Mouse (Mus musculus) left cerebral cortex, adult 8-10 months (tissue): ENCODE results near the gene Slc6a11. TPM values are rescaled to one million over a fixed set of nuclear protein-coding genes. Genes with fewer than 3 reads are reported as not detected.
A peak's percentile ranks its signal among the peaks of the same experiment; 100 is the strongest.

ENCODE experiments used
- DNase-seq, 2 experiments: peaks; one replicate each; pipeline ENCODE4 v3.0.0; 2022; ENCODE audit warnings: low spot score in 2 of 2
- total RNA-seq, 4 experiments: library from RNA; stranded (reverse); gene quantifications; 2 replicates each; pipeline ENCODE4 v1.2.4; 2022

Gene Slc6a11
- total RNA-seq, 4 experiments from 2014 or later, result 103 to 112 (median 104) TPM

DNA sequence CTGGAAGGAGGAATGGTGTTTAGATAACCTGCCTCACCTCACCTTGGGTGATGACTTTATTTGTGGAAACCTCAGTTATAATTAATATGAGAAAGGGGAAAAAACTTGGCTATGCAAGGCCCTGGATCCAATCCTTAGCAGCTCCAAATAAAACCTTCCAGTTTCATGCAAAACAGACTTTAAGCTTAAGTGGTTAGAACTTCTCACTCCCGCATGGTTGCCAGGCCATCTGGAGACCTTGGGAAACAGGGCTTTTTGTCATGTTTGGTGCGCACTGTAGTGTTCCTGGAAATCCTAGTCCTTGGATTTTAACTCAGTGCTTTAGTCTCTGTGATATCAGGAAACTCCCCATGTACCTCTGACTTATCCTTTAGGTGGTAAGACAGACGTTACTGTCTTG lies 47.1 kb downstream of the Slc6a11 start:
- DNase-seq, result no peak

DNA sequence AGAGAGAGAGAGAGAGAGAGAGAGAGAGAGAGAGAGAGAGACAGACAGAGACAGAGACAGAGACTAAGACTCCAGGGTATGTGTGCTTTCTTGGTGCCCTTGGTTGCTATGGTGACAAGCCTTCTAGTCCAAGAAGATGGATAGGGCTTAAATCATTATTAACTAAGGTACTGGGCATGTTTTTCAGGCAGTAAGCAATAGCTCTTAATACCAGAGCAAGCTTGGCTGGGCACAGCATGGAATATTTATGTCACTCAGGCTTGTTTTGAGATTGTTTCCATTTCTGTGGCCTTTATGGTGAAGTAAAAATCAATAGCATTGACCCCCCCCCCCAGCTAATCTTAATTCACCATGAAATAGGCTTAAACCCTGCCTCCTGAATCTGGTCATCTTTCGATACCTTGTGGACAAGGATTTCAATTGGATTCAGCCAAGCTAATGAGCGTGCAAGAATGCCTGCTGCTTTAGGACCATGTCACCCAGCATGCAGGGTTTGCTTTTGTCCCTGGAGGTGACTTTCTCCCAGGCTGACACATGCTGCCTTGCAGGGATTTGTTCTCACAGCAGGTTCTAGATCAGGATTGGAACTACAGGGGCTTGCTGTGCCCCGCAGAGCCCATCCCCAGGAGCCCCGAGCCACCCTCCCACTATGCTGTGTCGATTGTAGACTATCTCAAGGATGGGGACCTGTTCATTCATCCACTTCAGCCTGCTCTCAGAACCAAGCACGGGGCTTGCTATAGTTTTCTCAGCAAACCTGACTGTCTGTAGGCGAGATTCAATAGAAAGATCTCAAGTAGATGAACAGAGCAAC lies 51.5 kb downstream of the Slc6a11 start:
- DNase-seq, result no peak

DNA sequence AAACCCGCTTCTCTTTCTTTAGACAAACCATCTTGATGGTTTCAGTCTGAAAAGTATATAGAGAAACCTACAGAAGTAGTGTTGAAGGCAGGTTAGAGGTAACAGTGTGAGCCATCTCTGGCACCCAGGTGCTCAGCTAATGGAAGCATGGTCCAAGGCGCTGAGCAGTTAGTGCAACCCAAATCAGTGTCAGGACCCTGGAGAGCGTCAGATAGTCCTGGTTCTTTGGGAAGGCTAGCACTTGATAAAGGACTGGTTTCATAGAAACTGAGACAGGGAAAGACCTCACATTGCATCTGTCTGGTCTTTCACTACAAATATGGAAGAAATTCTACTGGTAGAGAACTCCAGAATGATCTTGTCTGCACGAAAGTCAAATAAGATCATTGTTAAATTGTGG lies 56.1 kb downstream of the Slc6a11 start:
- DNase-seq, result no peak

DNA sequence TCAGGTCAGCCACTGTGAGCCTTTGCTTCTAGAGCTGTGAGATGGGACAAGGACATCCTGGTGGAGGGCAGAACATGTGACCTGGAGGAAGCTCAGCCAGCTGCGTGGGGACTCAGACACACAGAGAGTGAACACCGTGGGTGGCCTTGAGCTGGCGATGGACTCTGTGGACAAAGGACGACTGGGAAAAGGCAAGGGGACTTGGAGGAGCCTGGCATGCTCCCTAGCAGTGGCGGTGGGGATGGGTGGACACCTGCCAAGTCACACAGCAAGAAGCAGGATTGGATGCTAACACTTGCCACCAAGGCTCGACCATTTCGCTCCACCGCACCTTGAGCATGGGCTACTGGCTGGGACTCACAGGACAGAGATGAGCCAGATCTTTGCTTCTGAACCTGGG lies 57.8 kb downstream of the Slc6a11 start:
- DNase-seq, result peak in 1 of 2 experiments; percentile 39

DNA sequence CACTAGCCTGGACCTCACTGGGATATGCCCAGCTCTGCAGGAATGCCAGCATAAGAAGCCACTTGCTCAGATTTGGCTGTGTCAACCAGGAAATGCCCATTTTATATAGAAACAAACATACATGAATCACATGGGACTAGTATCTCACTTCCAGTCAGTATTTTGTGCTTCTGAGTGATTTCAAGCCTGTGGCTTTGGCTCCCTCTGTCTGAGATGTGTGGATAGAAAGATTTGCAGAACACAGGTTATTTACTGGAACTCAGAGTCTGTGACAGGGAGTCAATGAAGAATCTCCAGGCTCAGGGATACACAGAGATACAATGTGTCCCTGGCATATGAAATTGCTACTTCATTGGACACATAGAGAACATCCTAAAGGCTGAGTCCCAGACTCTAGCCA lies 65.0 kb downstream of the Slc6a11 start:
- DNase-seq, result no peak

DNA sequence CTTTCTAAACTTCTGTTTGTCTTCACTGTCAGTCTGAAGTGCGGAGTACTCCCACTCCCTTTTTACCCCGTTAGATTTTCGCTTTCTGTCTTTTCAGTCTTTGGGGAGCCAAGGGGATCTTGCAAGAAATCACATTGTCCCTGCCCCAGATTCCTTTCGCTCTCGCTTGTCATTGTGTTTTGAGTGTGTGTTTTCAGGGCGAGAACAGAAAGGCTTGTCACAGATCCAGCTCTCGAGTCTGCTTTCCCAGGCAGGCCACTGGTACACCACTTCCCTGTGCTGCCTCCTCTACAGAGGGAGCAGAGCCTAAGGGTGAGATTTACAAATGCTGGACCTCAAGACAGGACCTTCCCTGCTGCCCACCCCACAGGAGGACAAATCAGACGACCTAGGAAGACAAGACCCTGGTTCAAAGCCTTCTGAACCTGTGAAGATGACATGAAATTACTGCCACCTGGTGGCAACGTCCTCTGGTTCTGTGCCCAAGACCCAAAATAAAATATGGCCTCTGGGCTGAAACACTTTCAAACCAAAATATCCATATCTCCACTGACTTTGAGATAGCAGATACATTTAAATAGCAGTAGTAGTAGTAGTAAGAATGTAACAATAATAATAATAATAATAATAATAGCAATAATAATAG lies 68.3 kb downstream of the Slc6a11 start:
- no peak for DNase-seq

DNA sequence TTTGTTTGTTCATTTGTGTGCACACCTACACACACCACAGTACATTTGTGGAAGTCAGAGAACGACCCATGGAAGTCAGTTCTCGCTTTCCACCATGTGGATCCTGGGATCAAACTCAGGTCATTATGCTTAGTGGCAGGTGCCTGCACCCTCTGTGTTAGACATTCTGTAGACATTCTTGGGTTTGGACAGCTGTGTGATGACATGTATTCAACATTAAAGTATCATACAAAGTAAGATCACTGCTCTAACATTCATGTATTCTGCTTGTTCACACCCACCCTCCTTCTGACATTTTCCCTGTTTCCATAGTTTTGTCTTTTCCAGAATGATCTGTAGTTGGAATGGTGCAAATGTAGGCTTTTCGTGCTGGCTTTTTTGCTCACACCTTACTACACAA lies 73.5 kb downstream of the Slc6a11 start:
- no peak for DNase-seq

DNA sequence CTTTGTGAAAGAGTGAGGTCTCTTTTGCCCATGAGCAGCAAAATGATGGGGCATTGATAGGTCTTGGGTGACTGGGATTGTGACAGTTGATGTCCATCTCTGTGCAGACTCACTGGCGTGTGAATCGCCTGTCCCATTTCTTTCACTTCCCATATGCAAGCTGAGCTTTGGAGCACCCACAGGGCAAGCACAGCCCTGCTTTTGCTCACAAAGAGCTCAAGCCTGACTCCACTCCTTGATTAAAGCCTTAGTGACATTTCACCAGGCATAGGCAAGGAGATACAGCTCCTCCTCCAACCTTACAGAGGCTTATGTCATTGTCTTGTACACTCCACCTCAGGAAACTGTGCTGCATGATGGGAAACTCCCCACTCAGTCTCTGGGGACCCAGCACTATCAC lies 77.3 kb downstream of the Slc6a11 start:
- no peak for DNase-seq

DNA sequence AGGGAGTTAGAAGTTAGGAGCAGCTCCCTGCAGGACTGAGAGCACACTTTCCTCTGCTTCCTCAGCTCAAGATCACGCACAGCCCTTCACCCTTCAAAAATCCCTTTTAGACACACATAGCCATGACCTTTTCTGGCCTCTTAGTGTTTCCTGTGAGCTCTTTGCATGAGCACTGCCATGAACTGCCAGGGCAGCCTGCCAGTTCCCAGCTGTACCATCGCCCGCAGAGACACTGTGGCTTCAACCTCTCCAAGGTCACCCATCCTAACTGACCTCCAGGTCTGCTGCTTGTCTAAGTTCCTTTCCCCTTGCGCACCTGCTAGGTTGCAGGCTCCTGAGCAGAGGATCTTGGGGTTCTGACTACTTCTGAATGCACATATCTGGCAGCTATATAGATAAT lies 83.4 kb downstream of the Slc6a11 start:
- no peak for DNase-seq

DNA sequence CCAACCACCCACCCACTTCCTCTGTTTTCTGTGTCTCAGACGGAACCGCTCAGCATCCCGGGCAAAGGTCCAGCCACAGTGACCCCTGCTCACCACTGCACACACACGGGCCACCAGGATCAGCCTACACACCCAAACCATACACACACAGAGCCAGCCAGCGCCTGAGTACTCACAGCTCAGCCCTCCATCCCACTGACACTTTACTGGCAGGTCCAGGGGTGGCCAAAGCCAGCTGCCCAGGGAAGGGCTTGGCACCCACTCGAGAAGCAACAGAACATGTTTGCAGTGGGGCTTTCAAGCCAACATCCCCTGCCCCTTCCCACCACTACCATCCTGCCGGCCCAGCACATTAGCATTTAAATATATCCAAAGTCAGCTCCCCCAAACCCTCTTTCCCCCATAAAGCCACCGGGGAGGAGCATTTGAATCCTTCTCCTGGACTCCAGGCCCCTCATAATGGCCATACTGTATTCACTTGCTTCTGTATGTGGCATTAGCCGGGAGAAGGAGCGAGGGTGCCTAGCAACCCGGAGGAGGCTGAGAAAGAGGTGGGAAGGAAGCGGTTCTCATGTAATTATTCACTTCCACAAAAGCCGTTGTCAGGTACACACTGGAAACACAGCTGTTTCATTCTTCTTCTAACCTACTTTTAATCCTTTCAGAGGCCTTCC lies 85.8 kb downstream of the Slc6a11 start:
- DNase-seq, result peak in 1 of 2 experiments; percentile 55

DNA sequence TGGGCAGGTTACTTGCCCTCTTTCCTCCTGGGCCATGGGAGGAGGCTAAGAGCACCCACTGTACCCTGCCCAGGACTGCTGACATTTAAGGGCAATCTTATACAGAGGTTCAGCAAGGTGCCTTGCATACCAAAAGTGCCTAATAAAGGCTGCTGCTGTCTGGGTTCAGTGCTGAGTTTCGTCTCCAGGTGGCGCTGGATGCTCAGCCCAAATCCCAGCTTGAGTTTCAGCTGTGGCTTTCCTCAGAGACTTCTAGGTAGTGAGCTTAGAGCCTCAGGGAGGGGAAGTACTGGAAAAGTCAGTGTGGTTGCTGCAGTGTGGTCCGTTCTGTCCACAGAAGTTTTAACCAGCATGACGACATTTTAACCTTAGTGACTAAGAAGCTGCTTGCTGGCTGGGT lies 93.4 kb downstream of the Slc6a11 start:
- DNase-seq, result peak in 1 of 2 experiments; percentile 48

DNA sequence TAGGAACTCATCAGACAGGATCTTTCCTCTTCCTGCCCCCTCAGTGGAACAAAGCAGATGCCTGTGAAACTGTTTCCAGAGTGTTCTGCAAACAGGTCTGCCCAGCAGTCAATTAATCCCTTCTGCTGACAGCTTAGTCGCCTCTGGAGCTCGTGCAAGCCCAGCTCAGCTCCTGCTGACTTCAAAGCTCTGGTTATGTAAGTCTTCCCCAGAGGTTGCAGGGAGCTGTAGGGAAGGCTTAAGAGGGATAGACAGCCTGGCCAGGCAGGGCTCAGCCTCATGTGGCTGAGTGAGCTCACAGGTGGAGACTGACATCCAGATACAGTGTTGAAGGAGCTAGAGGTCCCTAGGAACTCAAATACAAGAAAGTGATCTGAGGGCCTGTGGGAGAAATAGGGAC lies 96.3 kb downstream of the Slc6a11 start:
- no peak for DNase-seq

DNA sequence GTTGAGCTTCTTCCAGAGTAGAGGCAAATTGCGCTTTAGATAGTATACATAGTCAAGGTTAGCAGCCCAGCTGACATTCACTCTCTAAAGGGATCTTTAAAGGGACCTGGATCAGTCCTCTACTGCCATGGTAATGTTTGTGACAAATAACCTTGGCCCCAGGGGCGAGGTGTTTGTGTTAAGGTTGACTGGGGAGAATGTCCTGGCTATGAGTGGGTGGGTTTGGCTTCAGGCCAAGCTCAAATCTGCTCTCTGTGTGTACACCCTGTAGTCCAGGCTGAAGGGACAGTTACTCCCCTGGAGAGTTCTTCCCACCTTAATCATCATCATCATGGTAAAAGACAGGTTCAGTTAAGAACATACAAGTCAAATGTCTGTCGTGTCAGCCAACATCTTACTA lies 97.2 kb downstream of the Slc6a11 start:
- no peak for DNase-seq

DNA sequence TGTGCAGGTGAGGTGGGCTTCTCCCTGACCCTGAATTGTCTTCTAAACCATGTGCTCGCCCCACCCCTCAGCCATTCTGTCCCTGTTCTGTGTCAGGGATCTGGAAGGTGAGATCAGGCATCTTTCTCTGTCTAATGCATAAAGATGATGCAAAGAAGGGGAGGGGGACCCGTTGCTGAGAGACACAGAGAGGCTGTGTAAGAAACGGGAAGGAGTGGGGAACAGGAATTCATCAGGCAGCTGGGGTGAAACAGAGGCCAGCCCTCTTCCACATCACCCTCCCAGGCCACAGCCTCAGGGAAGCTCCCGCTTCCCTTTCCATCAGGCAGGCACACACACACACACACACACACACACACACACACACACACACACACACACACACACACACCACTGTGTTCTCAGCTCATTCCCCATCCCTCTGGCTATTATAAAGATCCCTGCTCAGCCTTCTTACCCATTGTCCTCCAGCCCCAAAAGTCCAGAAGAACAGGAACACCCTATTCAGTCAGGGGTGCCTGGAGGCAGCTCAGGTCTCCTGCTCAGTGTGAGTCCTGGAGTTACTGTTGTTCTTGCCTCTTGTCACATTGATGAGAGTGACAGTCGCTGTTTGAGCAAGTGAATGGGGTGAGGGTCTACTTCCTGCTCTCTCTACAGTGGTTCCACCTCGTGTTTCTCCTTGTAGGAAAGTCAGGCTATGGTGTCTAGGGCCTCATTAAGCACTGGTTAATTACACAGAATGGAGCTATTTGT lies 108.0 kb downstream of the Slc6a11 start:
- no peak for DNase-seq

DNA sequence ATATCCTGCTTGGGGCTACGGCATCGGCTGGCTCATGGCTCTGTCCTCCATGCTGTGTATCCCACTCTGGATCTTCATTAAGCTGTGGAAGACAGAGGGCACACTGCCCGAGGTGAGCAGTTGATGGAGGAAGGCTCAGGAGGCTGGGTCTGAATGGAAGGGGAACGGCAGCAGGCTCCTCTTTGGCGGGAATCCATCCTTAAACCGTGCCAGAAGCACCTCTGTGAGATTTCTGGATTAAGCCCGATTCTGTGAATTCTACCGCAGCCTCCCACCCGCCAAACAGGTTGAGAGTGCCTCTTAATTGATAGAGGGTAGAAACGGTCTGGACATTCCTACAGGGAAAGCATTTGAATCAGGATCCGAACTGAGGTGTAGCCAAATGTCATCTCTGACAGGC lies 114.6 kb downstream of the Slc6a11 start:
- DNase-seq, result no peak

DNA sequence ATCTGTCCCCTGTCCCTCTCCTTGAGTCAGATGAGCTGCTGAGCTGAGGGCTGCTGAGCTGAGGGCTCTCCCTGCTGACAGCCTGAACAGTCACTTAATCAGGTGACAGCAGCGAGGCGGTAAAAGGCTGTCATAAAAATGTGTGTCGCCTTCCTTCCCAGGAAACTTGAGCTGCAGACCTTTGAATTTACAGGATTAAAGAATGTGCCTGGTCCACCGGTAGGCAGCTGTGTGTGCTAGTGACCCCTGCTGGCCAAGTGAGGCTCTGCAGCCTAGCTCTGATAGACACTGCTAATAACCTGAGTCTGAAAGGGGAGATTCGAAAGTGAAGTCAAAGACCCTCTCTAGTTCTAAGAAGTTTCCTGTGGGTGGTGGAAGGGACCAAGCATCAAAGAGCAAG lies 119.3 kb downstream of the Slc6a11 start:
- DNase-seq, result peak in 1 of 2 experiments; percentile 85

DNA sequence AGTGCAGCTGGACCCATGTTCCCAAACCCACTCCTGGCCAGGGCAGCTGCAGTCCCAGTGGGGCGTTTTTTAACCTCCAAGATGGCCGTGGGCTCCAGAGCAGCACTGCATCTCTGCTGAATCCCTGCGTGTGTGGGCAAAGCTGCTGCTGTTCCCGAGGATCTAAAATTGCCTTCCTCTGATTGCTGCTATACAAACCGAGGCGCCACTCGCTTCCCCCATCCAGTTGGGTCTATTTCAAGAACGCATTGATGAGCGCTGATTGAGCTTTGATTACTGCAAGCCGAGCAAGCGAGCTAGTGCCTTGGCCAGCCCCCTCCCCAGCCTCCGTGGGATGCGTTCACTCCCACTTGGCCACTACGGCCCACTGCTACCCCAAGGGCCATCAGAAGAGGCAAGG lies 123.9 kb downstream of the Slc6a11 start:
- peak; percentile 22 to 61 for DNase-seq

DNA sequence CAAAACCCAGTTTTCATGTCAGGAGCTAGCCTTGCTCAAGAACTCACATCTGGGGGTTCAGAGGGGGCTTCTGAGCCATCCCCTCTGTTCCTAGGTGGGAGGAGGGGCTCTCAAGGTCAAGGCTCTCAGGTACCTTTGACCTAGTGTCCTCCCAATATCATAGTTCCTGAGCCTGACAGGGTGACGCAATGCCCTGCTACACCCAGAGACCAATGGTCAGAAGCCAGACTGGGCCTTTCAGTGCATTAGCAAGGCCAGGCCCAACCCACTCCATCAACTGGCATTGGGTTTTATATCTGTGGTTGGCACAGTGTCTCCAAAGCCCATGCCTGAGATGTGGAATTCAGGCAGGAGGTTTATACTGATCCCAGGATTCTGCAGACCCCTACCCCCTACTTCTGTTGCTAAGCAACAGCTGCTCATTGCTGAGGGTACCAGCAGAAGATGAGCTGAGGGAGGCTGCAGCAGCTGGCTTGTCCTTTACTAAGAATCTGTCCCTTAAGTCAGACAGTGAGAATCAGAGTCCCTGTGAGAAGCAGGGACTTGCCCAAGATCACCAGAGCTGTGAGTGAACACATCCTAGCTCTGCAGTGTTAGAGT lies 126.8 kb downstream of the Slc6a11 start:
- no peak for DNase-seq

DNA sequence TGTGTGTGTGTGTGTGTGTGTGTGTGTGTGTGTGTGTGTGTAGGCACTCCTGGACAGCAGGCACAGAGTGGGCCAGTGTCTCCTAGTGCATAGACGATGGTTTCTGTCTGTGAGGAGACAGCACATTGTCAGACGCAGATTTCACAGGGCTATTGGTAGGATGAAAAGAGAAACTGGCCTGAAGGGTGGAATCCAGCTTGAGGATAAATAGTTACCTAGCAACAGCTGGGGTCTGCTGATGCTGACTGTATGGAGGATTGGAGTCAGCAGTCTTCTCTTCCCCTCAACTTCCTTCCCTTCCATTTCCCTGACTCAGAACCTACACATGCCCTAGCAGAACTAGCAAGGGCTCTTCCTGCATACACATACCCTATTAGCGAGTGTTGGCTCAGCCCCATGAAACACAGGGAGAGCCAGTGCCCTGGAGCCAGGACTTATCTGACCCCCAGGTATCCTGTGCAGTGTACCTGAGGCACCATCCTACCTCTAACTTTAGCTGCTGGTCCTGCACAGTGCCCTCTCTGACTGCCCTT lies 127.7 kb downstream of the Slc6a11 start:
- no peak for DNase-seq

DNA sequence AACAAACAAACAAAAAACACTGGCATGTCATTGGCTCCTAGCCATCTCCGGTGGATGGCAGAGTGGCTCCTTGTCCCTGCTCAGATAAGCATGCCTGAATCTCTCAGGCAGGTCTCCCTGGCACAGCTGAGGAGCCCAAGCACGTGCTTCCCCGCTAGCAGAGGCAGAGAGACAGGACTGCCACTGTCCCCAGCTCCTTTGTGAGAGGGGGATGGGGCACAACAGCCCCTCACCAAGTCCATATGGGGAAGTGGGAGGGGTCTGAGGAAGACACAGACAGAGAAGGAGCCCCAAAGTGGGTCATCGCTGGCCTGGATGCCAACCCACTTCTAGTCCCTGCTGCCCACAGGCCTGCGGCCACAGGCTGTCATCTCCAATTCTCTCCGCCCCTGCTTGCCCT lies 130.6 kb downstream of the Slc6a11 start:
- DNase-seq, result no peak

DNA sequence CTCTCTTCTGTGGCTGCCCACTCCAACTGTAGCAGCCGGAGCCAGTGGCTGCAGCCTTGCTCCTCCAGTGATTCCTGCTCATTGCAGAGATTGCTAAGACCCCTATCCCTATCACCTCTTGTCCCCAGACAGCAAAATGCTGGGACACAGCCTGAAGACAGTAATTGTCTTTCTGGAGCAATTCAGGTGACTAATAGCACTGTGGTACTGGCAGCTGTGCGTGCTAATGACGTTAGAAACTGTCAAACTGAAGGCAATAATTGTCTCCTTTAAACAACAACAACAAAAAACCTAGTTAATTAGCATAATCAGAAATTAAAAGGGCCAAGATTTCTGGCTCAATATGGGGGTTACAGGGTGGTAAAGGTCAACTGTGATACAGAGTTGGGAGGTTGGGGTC lies 133.0 kb downstream of the Slc6a11 start:
- no peak for DNase-seq
